In genomic region chr7:141476226-141476980, GRCm38 (mm10) we compare ENCODE assay signal across 7 mouse cellular contexts. TPM values are rescaled to one million over a fixed set of nuclear protein-coding genes. Genes with fewer than 3 reads are reported as not detected.
DNase-seq lines count a peak whose midpoint lies in the region; ATAC-seq and TF ChIP-seq lines count a peak whose summit lies in the region.

No protein-coding gene starts in this region.

- TF ChIP-seq POLR2A in small intestine, adult 2 months (IDR thresholded peaks at IDR 0.05; ENCODE audit: low read depth, low read length) = no peak; the same call in none of the 2 replicates

- peak; percentile 26; the same call in 1 of the 2 replicates for ATAC-seq in embryonic facial prominence, embryonic 11.5 days (replicated peaks; ENCODE audit: insufficient number of reproducible peaks, low FRiP score, low TSS enrichment, low read depth)
- ATAC-seq in heart, embryonic 12.5 days (ENCODE audit: insufficient number of reproducible peaks, low FRiP score) = peak; percentile 63
- peak; percentile 80 for ATAC-seq in kidney, embryonic 16.5 days (ENCODE audit: low FRiP score, low TSS enrichment)

- H3K36me3 ChIP-seq in C2C12 (ENCODE audit: control insufficient read depth, insufficient read depth) (peaks cover 15% of the 10 kb centered on the region), ES-E14 (ENCODE audit: control insufficient read depth, insufficient read depth, low read length, poor library complexity, severe bottlenecking) (peaks cover 9% of the 10 kb centered on the region)
- H3K36me3 ChIP-seq in embryonic facial prominence, embryonic 11.5 days (replicated peaks; ENCODE audit: control insufficient read depth, insufficient read depth, low read depth, low read length) = no peaks in the 10 kb centered on the region
- H3K36me3 ChIP-seq in heart, embryonic 12.5 days = peaks cover 13% of the 10 kb centered on the region
- H3K36me3 ChIP-seq in kidney, embryonic 16.5 days (ENCODE audit: insufficient read depth, low read length) = peaks cover 7% of the 10 kb centered on the region; the same call in 1 of the 2 replicates
- H3K36me3 ChIP-seq in small intestine, adult 2 months (ENCODE audit: control insufficient read depth, insufficient read depth, low read length) = peaks cover 9% of the 10 kb centered on the region

- WGBS in embryonic facial prominence, embryonic 11.5 days = under 1% methylated on average over 17 of the region's 17 CpGs
- 0% methylated on average over 17 of the region's 17 CpGs for WGBS in heart, embryonic 12.5 days
- under 1% methylated on average over 16 of the region's 17 CpGs for WGBS in kidney, embryonic 16.5 days
- WGBS in small intestine, adult 2 months = 1% methylated on average over 17 of the region's 17 CpGs

- H3K79me2 ChIP-seq in C2C12 (ENCODE audit: control insufficient read depth, insufficient read depth) = peaks cover 94% of the 10 kb centered on the region

- no peak for TF ChIP-seq CTCF in C2C12 (IDR thresholded peaks at IDR 0.05; ENCODE audit: control insufficient read depth, insufficient read depth, insufficient read length)
- no peak for TF ChIP-seq CTCF in small intestine, adult 2 months (IDR thresholded peaks at IDR 0.05; ENCODE audit: extremely low read depth, insufficient read length, insufficient replicate concordance, low read depth, low read length)

- peak overlapping the region; percentile 36; the same call in 1 of the 2 replicates for H3K27ac ChIP-seq in ES-E14 (ENCODE audit: insufficient read depth, low read depth, low read length, poor library complexity, severe bottlenecking)
- H3K27ac ChIP-seq in embryonic facial prominence, embryonic 11.5 days (replicated peaks; ENCODE audit: low read depth, low read length) = peak overlapping the region; percentile 67
- H3K27ac ChIP-seq in heart, embryonic 12.5 days (ENCODE audit: poor library complexity, severe bottlenecking) = peak overlapping the region; percentile 93
- peak overlapping the region; percentile 98 for H3K27ac ChIP-seq in kidney, embryonic 16.5 days (ENCODE audit: low read length)
- peak overlapping the region; percentile 72 for H3K27ac ChIP-seq in small intestine, adult 2 months (ENCODE audit: insufficient read depth, low read depth, low read length)

- no peaks in the 10 kb centered on the region for H3K27me3 ChIP-seq in C2C12 (ENCODE audit: control insufficient read depth, insufficient read depth, insufficient read length)
- no peaks in the 10 kb centered on the region for H3K27me3 ChIP-seq in embryonic facial prominence, embryonic 11.5 days (ENCODE audit: control insufficient read depth, insufficient read depth, low read length)
- no peaks in the 10 kb centered on the region for H3K27me3 ChIP-seq in heart, embryonic 12.5 days (replicated peaks)
- H3K27me3 ChIP-seq in kidney, embryonic 16.5 days (ENCODE audit: insufficient read depth, low read length) = no peaks in the 10 kb centered on the region
- H3K27me3 ChIP-seq in small intestine, adult 2 months (ENCODE audit: control insufficient read depth, insufficient read depth, low read length) = peaks cover 2% of the 10 kb centered on the region

- no peaks in the 10 kb centered on the region for H3K9me3 ChIP-seq in ES-E14 (ENCODE audit: control insufficient read depth, insufficient read depth, low read depth, low read length)
- H3K9me3 ChIP-seq in embryonic facial prominence, embryonic 11.5 days (replicated peaks; ENCODE audit: control insufficient read depth, low read length) = no peaks in the 10 kb centered on the region
- H3K9me3 ChIP-seq in heart, embryonic 12.5 days (replicated peaks) = no peaks in the 10 kb centered on the region
- no peaks in the 10 kb centered on the region for H3K9me3 ChIP-seq in kidney, embryonic 16.5 days (ENCODE audit: low read length)

- H3K4me1 ChIP-seq in ES-E14 (ENCODE audit: control insufficient read depth in 2 of 2, insufficient read depth in 2 of 2, low read length in 2 of 2, poor library complexity in 1 of 2) = peaks cover 3 to 13% of the 10 kb centered on the region in 2 experiments; a peak in 2 of 4 replicates
- H3K4me1 ChIP-seq in embryonic facial prominence, embryonic 11.5 days (ENCODE audit: control insufficient read depth, insufficient read depth, low read length) = peaks cover 4% of the 10 kb centered on the region
- peaks cover 60% of the 10 kb centered on the region for H3K4me1 ChIP-seq in heart, embryonic 12.5 days (replicated peaks)
- peaks cover 51% of the 10 kb centered on the region for H3K4me1 ChIP-seq in kidney, embryonic 16.5 days (ENCODE audit: insufficient read depth, low read length)
- H3K4me1 ChIP-seq in small intestine, adult 2 months (ENCODE audit: control insufficient read depth, insufficient read depth, insufficient read length, low read length) = peaks cover 26% of the 10 kb centered on the region

- peak overlapping the region; percentile 89 for H3K4me2 ChIP-seq in embryonic facial prominence, embryonic 11.5 days (ENCODE audit: low read depth, low read length)
- peak overlapping the region; percentile 84 for H3K4me2 ChIP-seq in heart, embryonic 12.5 days
- H3K4me2 ChIP-seq in kidney, embryonic 16.5 days (replicated peaks; ENCODE audit: low read depth, low read length) = peak overlapping the region; percentile 91

- in situ Hi-C loops in ES-E14 (cut with MboI; ENCODE audit: low sequenced_read_pairs in 2 of 2, unreplicated experiment in 2 of 2) = no loop called here

- H3K79me3 ChIP-seq in C2C12 (ENCODE audit: low read depth) = peaks cover 61% of the 10 kb centered on the region

- peak overlapping the region; percentile 75 for H3ac ChIP-seq in C2C12 (ENCODE audit: control insufficient read depth, insufficient read length, low read depth)

- peak overlapping the region; percentile 89 for H3K9ac ChIP-seq in ES-E14 (ENCODE audit: insufficient read depth, low read depth, low read length, poor library complexity, severe bottlenecking)
- H3K9ac ChIP-seq in embryonic facial prominence, embryonic 11.5 days (replicated peaks; ENCODE audit: low read length) = peak overlapping the region; percentile 11
- H3K9ac ChIP-seq in heart, embryonic 12.5 days = peak overlapping the region; percentile 83
- peak overlapping the region; percentile 90 for H3K9ac ChIP-seq in kidney, embryonic 16.5 days (replicated peaks; ENCODE audit: low read length)

- DNase-seq in ES-E14 (ENCODE audit: low read depth, low spot score) = no peak
- peak; percentile 60 for DNase-seq in embryonic facial prominence, embryonic 11.5 days (ENCODE audit: low spot score)
- peak; percentile 95 for DNase-seq in lung, postnatal 36 days

- H3K4me3 ChIP-seq in C2C12 (ENCODE audit: insufficient read depth, poor library complexity, severe bottlenecking) (peak overlapping the region; percentile 76), ES-E14 (ENCODE audit: insufficient read depth in 1 of 2, low read depth in 1 of 2, low read length in 2 of 2, poor library complexity in 1 of 2, severe bottlenecking in 1 of 2) (peak overlapping the region; percentile 88 to 98)
- peak overlapping the region; percentile 72 for H3K4me3 ChIP-seq in embryonic facial prominence, embryonic 11.5 days (ENCODE audit: low read depth, low read length)
- peak overlapping the region; percentile 80 for H3K4me3 ChIP-seq in heart, embryonic 12.5 days
- peak overlapping the region; percentile 81 for H3K4me3 ChIP-seq in kidney, embryonic 16.5 days (ENCODE audit: low read length)
- H3K4me3 ChIP-seq in small intestine, adult 2 months (ENCODE audit: low read depth, low read length) = peak overlapping the region; percentile 89

TF ChIP-seq in C2C12, 6 proteins besides CTCF, POLR2A, EP300 and RAD21 (continues in another document):
- peak; percentile 95 for TF ChIP-seq MAX (IDR thresholded peaks at IDR 0.05)

TF ChIP-seq in ES-E14, 5 proteins besides CTCF, POLR2A, EP300 and RAD21 (continues in another document):
- no peak for TF ChIP-seq MAFK (IDR thresholded peaks at IDR 0.05; ENCODE audit: insufficient read depth, low read depth, low read length)

RNA-seq across cellular contexts. Expression of gene Tspan4, which starts 1.4 kb away (rescaled TPM):
- 278 TPM for polyA plus RNA-seq in C2C12 (2012; fragmentation: generic; extraction: Trizol)
- total RNA-seq in ES-E14 (2012; rRNA removed) = 75.9 and 98.8 TPM in 2 replicates
- polyA plus RNA-seq in embryonic facial prominence, embryonic 11.5 days (2014; fragmentation: Nextera tagmentation; extraction: Ambion mirVana) = 24.8 and 27.3 TPM in 2 replicates
- polyA plus RNA-seq in heart, embryonic 12.5 days (2016; fragmentation: Nextera tagmentation; extraction: Ambion mirVana) = 57.5 and 57.6 TPM in 2 replicates
- polyA plus RNA-seq in kidney, embryonic 16.5 days (2015; fragmentation: Nextera tagmentation; extraction: Ambion mirVana) = 105 and 110 TPM in 2 replicates
- 15.7 and 16.1 TPM in 2 replicates for polyA plus RNA-seq in small intestine, adult 2 months (2012; rRNA removed)

RNA-seq across cellular contexts. Expression of gene Polr2l, which starts 1.5 kb away (rescaled TPM):
- 124 TPM for polyA plus RNA-seq in C2C12 (2012; fragmentation: generic; extraction: Trizol)
- total RNA-seq in ES-E14 (2012; rRNA removed) = 110 and 120 TPM in 2 replicates
- 60.6 and 67.2 TPM in 2 replicates for polyA plus RNA-seq in embryonic facial prominence, embryonic 11.5 days (2014; fragmentation: Nextera tagmentation; extraction: Ambion mirVana)
- polyA plus RNA-seq in heart, embryonic 12.5 days (2016; fragmentation: Nextera tagmentation; extraction: Ambion mirVana) = 60.7 and 64.7 TPM in 2 replicates
- 68.8 and 73.2 TPM in 2 replicates for polyA plus RNA-seq in kidney, embryonic 16.5 days (2015; fragmentation: Nextera tagmentation; extraction: Ambion mirVana)
- polyA plus RNA-seq in small intestine, adult 2 months (2012; rRNA removed) = 29.9 and 30.2 TPM in 2 replicates

RNA-seq across cellular contexts. Expression of gene Cd151, which starts 9.2 kb away (rescaled TPM):
- 334 TPM for polyA plus RNA-seq in C2C12 (2012; fragmentation: generic; extraction: Trizol)
- total RNA-seq in ES-E14 (2012; rRNA removed) = 238 and 257 TPM in 2 replicates
- polyA plus RNA-seq in embryonic facial prominence, embryonic 11.5 days (2014; fragmentation: Nextera tagmentation; extraction: Ambion mirVana) = 39.2 and 42.4 TPM in 2 replicates
- polyA plus RNA-seq in heart, embryonic 12.5 days (2016; fragmentation: Nextera tagmentation; extraction: Ambion mirVana) = 27.4 and 30.6 TPM in 2 replicates
- 48.4 and 54.3 TPM in 2 replicates for polyA plus RNA-seq in kidney, embryonic 16.5 days (2015; fragmentation: Nextera tagmentation; extraction: Ambion mirVana)
- 209 and 414 TPM in 2 replicates for polyA plus RNA-seq in small intestine, adult 2 months (2012; rRNA removed)

RNA-seq across cellular contexts. Expression of gene Cracr2b, which starts 15.5 kb away (rescaled TPM):
- polyA plus RNA-seq in C2C12 (2012; fragmentation: generic; extraction: Trizol) = 4.5 TPM
- total RNA-seq in ES-E14 (2012; rRNA removed) = 5.8 and 11.7 TPM in 2 replicates
- polyA plus RNA-seq in embryonic facial prominence, embryonic 11.5 days (2014; fragmentation: Nextera tagmentation; extraction: Ambion mirVana) = 3.5 and 4.8 TPM in 2 replicates
- 16.6 and 17.5 TPM in 2 replicates for polyA plus RNA-seq in heart, embryonic 12.5 days (2016; fragmentation: Nextera tagmentation; extraction: Ambion mirVana)
- 23.7 and 24.1 TPM in 2 replicates for polyA plus RNA-seq in kidney, embryonic 16.5 days (2015; fragmentation: Nextera tagmentation; extraction: Ambion mirVana)
- 32.6 and 57.1 TPM in 2 replicates for polyA plus RNA-seq in small intestine, adult 2 months (2012; rRNA removed)

RNA-seq across cellular contexts. Expression of gene Pnpla2, which starts 21.4 kb away (rescaled TPM):
- 32.8 TPM for polyA plus RNA-seq in C2C12 (2012; fragmentation: generic; extraction: Trizol)
- total RNA-seq in ES-E14 (2012; rRNA removed) = 10.7 and 12.7 TPM in 2 replicates
- 10.5 and 11.1 TPM in 2 replicates for polyA plus RNA-seq in embryonic facial prominence, embryonic 11.5 days (2014; fragmentation: Nextera tagmentation; extraction: Ambion mirVana)
- polyA plus RNA-seq in heart, embryonic 12.5 days (2016; fragmentation: Nextera tagmentation; extraction: Ambion mirVana) = 42.3 and 43.3 TPM in 2 replicates
- 47.0 and 51.5 TPM in 2 replicates for polyA plus RNA-seq in kidney, embryonic 16.5 days (2015; fragmentation: Nextera tagmentation; extraction: Ambion mirVana)
- polyA plus RNA-seq in small intestine, adult 2 months (2012; rRNA removed) = 86.0 and 319 TPM in 2 replicates

Comparison
In these comparisons a context has a peak if more than half of its experiments do, and no peak if none do; other contexts are left out.
1. H3K27ac ChIP-seq: peak in every context shown above with its lines; median percentile 98 in kidney, embryonic 16.5 days; 93 in heart, embryonic 12.5 days; 72 in small intestine, adult 2 months; 67 in embryonic facial prominence, embryonic 11.5 days; 36 in ES-E14.
2. H3K9ac ChIP-seq: peak in every context shown above with its lines; median percentile 90 in kidney, embryonic 16.5 days; 89 in ES-E14; 83 in heart, embryonic 12.5 days; 11 in embryonic facial prominence, embryonic 11.5 days.
3. ATAC-seq: peak in every context shown above with its lines; median percentile 80 in kidney, embryonic 16.5 days; 63 in heart, embryonic 12.5 days; 26 in embryonic facial prominence, embryonic 11.5 days.